Mouse (Mus musculus) hindbrain, postnatal 0 days (tissue): ENCODE data around the gene Npr2. TPM values are rescaled to one million over a fixed set of nuclear protein-coding genes. Genes with fewer than 3 reads are reported as not detected.
A peak's percentile ranks its signal among the peaks of the same experiment; 100 is the strongest.

Experiments used
- ATAC-seq: fragments of 200-750 bp; cut with Nextera tagmentation; 2 replicates; pipeline ENCODE4 v1.8.0; 2017; ENCODE audit warnings: mild to moderate bottlenecking, moderate TSS enrichment, moderate library complexity
- DNase-seq: peaks from one replicate; pipeline ENCODE4 v3.0.0-alpha.2; 2015; ENCODE audit warnings: low spot score
- H3K27ac ChIP-seq: fragments of 300-500 bp; sonication (generic); 2 replicates; pipeline ENCODE4 v1.5.1; 2014; ENCODE audit warnings: mild to moderate bottlenecking
- H3K27me3 ChIP-seq: fragments of 300-500 bp; sonication (generic); 2 replicates; pipeline ENCODE4 v1.6.1; 2014; ENCODE audit warnings: low read length, mixed read lengths; ENCODE audit not compliant: insufficient read depth
- H3K36me3 ChIP-seq: fragments of 300-500 bp; sonication (generic); 2 replicates; pipeline ENCODE4 v1.6.1; 2014; ENCODE audit warnings: low read length, mixed read lengths; ENCODE audit not compliant: insufficient read depth
- H3K4me1 ChIP-seq: fragments of 300-500 bp; sonication (generic); 2 replicates; pipeline ENCODE4 v1.6.1; 2014; ENCODE audit warnings: antibody characterized with exemption, low read length, mixed read lengths; ENCODE audit not compliant: insufficient read depth
- H3K4me2 ChIP-seq: fragments of 300-500 bp; sonication (generic); 2 replicates; pipeline ENCODE4 v1.6.1; 2014; ENCODE audit warnings: low read depth, mild to moderate bottlenecking, low read length, moderate library complexity, mixed read lengths
- H3K4me3 ChIP-seq: fragments of 300-500 bp; sonication (generic); 2 replicates; pipeline ENCODE4 v1.5.1; 2014; ENCODE audit warnings: low read length
- H3K9ac ChIP-seq: fragments of 300-500 bp; sonication (generic); replicated peaks from 2 replicates; pipeline ENCODE4 v1.6.1; 2014; ENCODE audit warnings: mild to moderate bottlenecking, low read length, moderate library complexity, mixed read lengths
- H3K9me3 ChIP-seq: fragments of 300-500 bp; sonication (generic); 2 replicates; pipeline ENCODE4 v1.6.1; 2016; ENCODE audit warnings: low read length, mixed read lengths
- CTCF ChIP-seq: IDR thresholded peaks from 2 replicates; pipeline ENCODE4 v1.5.1; 2016; ENCODE audit warnings: antibody characterized with exemption, control low read depth, low read depth
- WGBS: fragments of 180-500 bp; shearing (Covaris S2); extraction: QIAGEN DNeasy Blood & Tissue Kit; methylation state at CpG from one replicate; pipeline ENCODE4 v1.1.7; 2014; 5-methylcytosine and 5-hydroxymethylcytosine counted together
- microRNA-seq, 2 experiments: library from miRNA; unstranded; fragments of <30 nt; microRNA quantifications; one replicate each; pipeline ENCODE4; 2016
- polyA plus RNA-seq: library from polyadenylated mRNA; unstranded; fragments of >200 nt; fragmentation: Nextera tagmentation; extraction: Ambion mirVana; gene quantifications from 2 replicates; pipeline ENCODE4 v1.2.1, GENCODE M21; 2015
- total RNA-seq: library from RNA; depleted of rRNA; stranded (reverse); fragments of >200 nt; gene quantifications from 2 replicates; pipeline ENCODE4 v1.2.3, GENCODE M21; 2014; rRNA removed

Npr2 gene
- total and polyA plus RNA-seq, 2 experiments from 2014 or later = 8.9 to 41.3 TPM

- ATAC-seq = peak; percentile 54; the same call in 1 of the 2 replicates
- no peaks in the 10 kb centered on the region for H3K27me3 ChIP-seq
- H3K4me3 ChIP-seq = no peak overlapping the region
- DNase-seq = peak; percentile 49
- 60% methylated on average over 13 of the region's 13 CpGs for WGBS
- peaks cover 5% of the 10 kb centered on the region; the same call in 1 of the 2 replicates for H3K4me1 ChIP-seq
- H3K9me3 ChIP-seq = no peaks in the 10 kb centered on the region
- no peaks in the 10 kb centered on the region for H3K36me3 ChIP-seq
- H3K9ac ChIP-seq = no peak overlapping the region
- H3K4me2 ChIP-seq = no peak overlapping the region
- no peak overlapping the region for H3K27ac ChIP-seq
- no peak for TF ChIP-seq CTCF
These were observed 64.8 kb downstream of the Npr2 start for GRCm38 (mm10) chr4:43696561-43696960.

- Histone ChIP-seq H3K4me2 (no peak within 1 kb of the TSS), H3K27me3 (no peaks in the 10 kb centered on the region), H3K9me3 (no peaks in the 10 kb centered on the region), H3K9ac (no peak within 1 kb of the TSS), H3K36me3 (no peaks in the 10 kb centered on the region), H3K27ac (no peak within 1 kb of the TSS), H3K4me3 (no peak within 1 kb of the TSS), H3K4me1 (peaks cover 5% of the 10 kb centered on the region; the same call in 1 of the 2 replicates)
- ATAC-seq = no peak
- no peak for TF ChIP-seq CTCF
- no peak for DNase-seq
- 87% methylated on average over 6 of the region's 6 CpGs for WGBS
These were observed 69.0 kb downstream of the Npr2 start, which contains the start of gene Olfr70 for GRCm38 (mm10) chr4:43700707-43701106. TSS of gene Olfr70 (minus strand) at chr4:43700807.

Small RNAs within 50 kb of the gene (microRNA-seq; reads per million reads assigned to microRNA genes)
- gene Gm25262 = 0 to 0.18 reads per million in 2 experiments

Other genes starting within 250 kb of the Npr2 start
- gene Rusc2, start 250.0 kb upstream of the Npr2 start, total RNA-seq = 151 and 189 TPM in 2 replicates
- gene Rusc2, start 250.0 kb upstream of the Npr2 start, polyA plus RNA-seq = 51.3 and 63.8 TPM in 2 replicates
- gene Fam166b, start 202.8 kb upstream of the Npr2 start, total RNA-seq = 0.61 and 1.4 TPM in 2 replicates
- 1.6 TPM in 2 replicates for gene Fam166b, start 202.8 kb upstream of the Npr2 start, polyA plus RNA-seq
- 157 and 171 TPM in 2 replicates for gene Tesk1, start 190.0 kb upstream of the Npr2 start, total RNA-seq
- 16.2 and 17.8 TPM in 2 replicates for gene Tesk1, start 190.0 kb upstream of the Npr2 start, polyA plus RNA-seq
- not detected in 2 replicates for gene Cd72, start 177.3 kb upstream of the Npr2 start, total RNA-seq
- gene Cd72, start 177.3 kb upstream of the Npr2 start, polyA plus RNA-seq = 4.4 and 4.7 TPM in 2 replicates
- gene Sit1, start 148.2 kb upstream of the Npr2 start, total RNA-seq = 0.90 TPM in 1 of 2 replicates, not detected in the other
- not detected in 2 replicates for gene Sit1, start 148.2 kb upstream of the Npr2 start, polyA plus RNA-seq
- 36.6 and 89.9 TPM in 2 replicates for gene Ccdc107, start 139.0 kb upstream of the Npr2 start, total RNA-seq
- 104 and 108 TPM in 2 replicates for gene Ccdc107, start 139.0 kb upstream of the Npr2 start, polyA plus RNA-seq
- gene Arhgef39, start 132.2 kb upstream of the Npr2 start, total RNA-seq = 6.9 and 20.6 TPM in 2 replicates
- 4.5 and 8.0 TPM in 2 replicates for gene Arhgef39, start 132.2 kb upstream of the Npr2 start, polyA plus RNA-seq
- gene Car9, start 125.0 kb upstream of the Npr2 start, total RNA-seq = 0.26 TPM in 1 of 2 replicates, not detected in the other
- 0.50 and 1.1 TPM in 2 replicates for gene Car9, start 125.0 kb upstream of the Npr2 start, polyA plus RNA-seq
- 2.4 and 5.9 TPM in 2 replicates for gene Tpm2, start 108.2 kb upstream of the Npr2 start, total RNA-seq
- gene Tpm2, start 108.2 kb upstream of the Npr2 start, polyA plus RNA-seq = 7.7 and 9.4 TPM in 2 replicates
- 40.1 and 75.9 TPM in 2 replicates for gene Creb3, start 69.6 kb upstream of the Npr2 start, total RNA-seq
- 77.9 and 82.8 TPM in 2 replicates for gene Creb3, start 69.6 kb upstream of the Npr2 start, polyA plus RNA-seq
- gene Tln1, start 69.2 kb upstream of the Npr2 start, total RNA-seq = 43.0 and 51.0 TPM in 2 replicates
- gene Tln1, start 69.2 kb upstream of the Npr2 start, polyA plus RNA-seq = 69.9 and 70.3 TPM in 2 replicates
- 18.9 and 31.2 TPM in 2 replicates for gene Rgp1, start 53.2 kb upstream of the Npr2 start, total RNA-seq
- 11.5 and 13.5 TPM in 2 replicates for gene Rgp1, start 53.2 kb upstream of the Npr2 start, polyA plus RNA-seq
- 34.0 and 36.3 TPM in 2 replicates for gene Gba2, start 53.1 kb upstream of the Npr2 start, total RNA-seq
- 45.4 and 47.6 TPM in 2 replicates for gene Gba2, start 53.1 kb upstream of the Npr2 start, polyA plus RNA-seq
- gene Msmp, start 47.4 kb upstream of the Npr2 start, total RNA-seq = not detected in 2 replicates
- 1.2 and 1.9 TPM in 2 replicates for gene Msmp, start 47.4 kb upstream of the Npr2 start, polyA plus RNA-seq
- 6.8 and 17.0 TPM in 2 replicates for gene Spag8, start 21.7 kb downstream of the Npr2 start, total RNA-seq
- 7.8 and 8.2 TPM in 2 replicates for gene Spag8, start 21.7 kb downstream of the Npr2 start, polyA plus RNA-seq
- gene Hint2, start 24.5 kb downstream of the Npr2 start, total RNA-seq = 86.8 and 131 TPM in 2 replicates
- 98.7 and 107 TPM in 2 replicates for gene Hint2, start 24.5 kb downstream of the Npr2 start, polyA plus RNA-seq
- gene Tmem8b, start 37.0 kb downstream of the Npr2 start, total RNA-seq = 25.3 and 31.6 TPM in 2 replicates
- gene Tmem8b, start 37.0 kb downstream of the Npr2 start, polyA plus RNA-seq = 10.3 and 11.4 TPM in 2 replicates
- not detected in 2 replicates for gene Fam221b, start 37.2 kb downstream of the Npr2 start, total RNA-seq
- gene Fam221b, start 37.2 kb downstream of the Npr2 start, polyA plus RNA-seq = 1.4 and 1.6 TPM in 2 replicates
- gene Olfr70, start 68.9 kb downstream of the Npr2 start, total RNA-seq = 0.36 TPM in 1 of 2 replicates, not detected in the other
- not detected in 2 replicates for gene Olfr70, start 68.9 kb downstream of the Npr2 start, polyA plus RNA-seq
- not detected in 2 replicates for gene Olfr71, start 78.3 kb downstream of the Npr2 start, total RNA-seq
- gene Olfr71, start 78.3 kb downstream of the Npr2 start, polyA plus RNA-seq = not detected in 2 replicates
- gene Hrct1, start 95.3 kb downstream of the Npr2 start, total RNA-seq = 0.73 and 1.8 TPM in 2 replicates
- 0.70 and 0.92 TPM in 2 replicates for gene Hrct1, start 95.3 kb downstream of the Npr2 start, polyA plus RNA-seq
- 0.10 and 0.22 TPM in 2 replicates for gene Spaar, start 98.1 kb downstream of the Npr2 start, total RNA-seq
- gene Spaar, start 98.1 kb downstream of the Npr2 start, polyA plus RNA-seq = 0.08 and 0.13 TPM in 2 replicates
- gene Olfr159, start 139.1 kb downstream of the Npr2 start, total RNA-seq = not detected in 2 replicates
- not detected in 2 replicates for gene Olfr159, start 139.1 kb downstream of the Npr2 start, polyA plus RNA-seq
- gene Olfr156, start 192.0 kb downstream of the Npr2 start, total RNA-seq = not detected in 2 replicates
- not detected in 2 replicates for gene Olfr156, start 192.0 kb downstream of the Npr2 start, polyA plus RNA-seq
- not detected in 2 replicates for gene Olfr157, start 208.3 kb downstream of the Npr2 start, total RNA-seq
- not detected in 2 replicates for gene Olfr157, start 208.3 kb downstream of the Npr2 start, polyA plus RNA-seq
- gene Olfr155, start 219.6 kb downstream of the Npr2 start, total RNA-seq = not detected in 2 replicates
- not detected in 2 replicates for gene Olfr155, start 219.6 kb downstream of the Npr2 start, polyA plus RNA-seq
- 4.0 and 6.1 TPM in 2 replicates for gene Reck, start 243.6 kb downstream of the Npr2 start, total RNA-seq
- 3.4 and 4.0 TPM in 2 replicates for gene Reck, start 243.6 kb downstream of the Npr2 start, polyA plus RNA-seq